In genomic region chr13:72711136-72711535, GRCm38 (mm10) we compare ENCODE assay signal across 24 mouse cellular contexts.
"Had no signal": no experiment of that assay in that cellular context is flagged by ENCODE, and none has a peak within 500 bp of the region (broad histone marks: within the 10 kb centered on the region; RNA-seq: fewer than 3 reads in every experiment).

No protein-coding gene starts in this region.

- H3K27me3 ChIP-seq: limb, embryonic 13.5 days; stomach, embryonic 15.5 days had no signal

- H3K36me3 ChIP-seq: kidney, embryonic 15.5 days; limb, embryonic 13.5 days; midbrain, embryonic 12.5 days; neural tube, embryonic 13.5 days; stomach, embryonic 15.5 days had no signal

- H3K4me3 ChIP-seq: kidney, embryonic 15.5 days; left cerebral cortex, adult 2 months; limb, embryonic 13.5 days; midbrain, embryonic 12.5 days; myocyte; neural tube, embryonic 13.5 days; stomach, embryonic 15.5 days had no signal

- H3K4me1 ChIP-seq: kidney, embryonic 15.5 days; midbrain, embryonic 12.5 days; neural tube, embryonic 13.5 days; stomach, embryonic 15.5 days had no signal

- H3K27ac ChIP-seq: kidney, embryonic 15.5 days; left cerebral cortex, adult 2 months; limb, embryonic 13.5 days; liver, embryonic 14.5 days; midbrain, embryonic 12.5 days; neural tube, embryonic 13.5 days; stomach, embryonic 15.5 days had no signal

- ATAC-seq: liver, postnatal 0 days; lung, postnatal 0 days; midbrain, embryonic 16.5 days had no signal

- H3K4me2 ChIP-seq: kidney, embryonic 15.5 days; limb, embryonic 13.5 days; liver, embryonic 11.5 days; lung, embryonic 14.5 days; midbrain, embryonic 12.5 days; neural tube, embryonic 13.5 days; stomach, embryonic 15.5 days had no signal

- H3K9me3 ChIP-seq: kidney, embryonic 15.5 days; limb, embryonic 13.5 days; midbrain, embryonic 12.5 days; neural tube, embryonic 13.5 days; stomach, embryonic 15.5 days had no signal

- H3K9ac ChIP-seq: kidney, embryonic 15.5 days; limb, embryonic 13.5 days; liver, embryonic 14.5 days; liver, postnatal 0 days; lung, embryonic 14.5 days; midbrain, embryonic 12.5 days; neural tube, embryonic 13.5 days; stomach, embryonic 15.5 days had no signal

- DNase-seq: kidney, adult 11 months; kidney, adult 8-10 months; kidney, postnatal 10 days; kidney, postnatal 36 days; layer of hippocampus, postnatal 36 days; liver, postnatal 0 days; lung, embryonic 14.5 days; lung, postnatal 36 days; retina, postnatal 1 day; right cerebral cortex, postnatal 25 days; spleen, adult 18-20 months; thymus, adult 18-20 months; thymus, postnatal 25 days had no signal
